Mouse (Mus musculus) Patski (cell line): ENCODE measurements around the gene Igfbp4. TPM values are rescaled to one million over a fixed set of nuclear protein-coding genes. Genes with fewer than 3 reads are reported as not detected.

Experiments
- ATAC-seq: fragments of 100-300 bp; one replicate; pipeline ENCODE4 v1.8.0; 2021
- CTCF ChIA-PET: fragments of 350-600 bp; sonication (Branson Sonifier 250); formaldehyde crosslinking; loops from one replicate; lab custom pipeline; 2022; ENCODE audit warnings: inconsistent platforms; lab: Charles Lee
- POLR2A ChIA-PET: fragments of 350-600 bp; sonication (Branson Sonifier 250); formaldehyde crosslinking; loops from one replicate; lab custom pipeline; 2022; ENCODE audit warnings: antibody characterized with exemption, inconsistent platforms; lab: Charles Lee
- DNase-seq: peaks from one replicate; pipeline ENCODE4 v3.0.0-alpha.2; 2011; ENCODE audit warnings: low read depth, low spot score
- H3K27me3 ChIP-seq: fragments of 371-371 bp; one replicate; pipeline ENCODE4 v1.5.1; 2021
- CTCF ChIP-seq: fragments of 100-300 bp; IDR thresholded peaks from one replicate; pipeline ENCODE4 v1.5.1; 2021
- in situ Hi-C: fragments of 300-500 bp; cut with MboI; formaldehyde crosslinking; loops from 3 replicates; pipeline ENCODE4 v1.11.1; 2018; ENCODE audit warnings: low pct_unique_long_range_greater_than_20kb, mixed read lengths
- polyA plus RNA-seq: library from polyadenylated mRNA; unstranded; gene quantifications from one replicate; pipeline ENCODE4 v1.2.3, GENCODE M21; 2021

Igfbp4 gene
- polyA plus RNA-seq, 1 experiment from 2014 or later = 3.0 TPM

GRCm38 (mm10) chr11:99023094-99023493, 17.9 kb upstream of the Igfbp4 start:
- ATAC-seq (no peak), DNase-seq (no peak)
- POLR2A ChIA-PET = no interaction called here
- no peaks in the 10 kb centered on the region for H3K27me3 ChIP-seq
- in situ Hi-C loops = no loop called here
- CTCF ChIA-PET = no interaction called here
- TF ChIP-seq CTCF = no peak

- TF ChIP-seq CTCF = no peak
- peak; percentile 92 for ATAC-seq
- in situ Hi-C loops = no loop called here
- H3K27me3 ChIP-seq = no peaks in the 10 kb centered on the region
- DNase-seq = peak; percentile 99
- POLR2A ChIA-PET = interaction anchor here (1.0 kb wide), 1 partner anchor 37 kb away, joined by 4 read pairs; no protein-coding TSS in a partner anchor
- CTCF ChIA-PET = no interaction called here
Observed at GRCm38 (mm10) chr11:99023500-99024467, 17.3 kb upstream of the Igfbp4 start, which contains the start of gene Top2a. Top2a (minus strand) TSS chr11:99024189.

- in situ Hi-C loops = no loop called here
- no peak for TF ChIP-seq CTCF
- CTCF ChIA-PET = no interaction called here
- ATAC-seq (no peak), DNase-seq (no peak)
- no peaks in the 10 kb centered on the region for H3K27me3 ChIP-seq
- POLR2A ChIA-PET = interaction anchor here (1.0 kb wide), 1 partner anchor 36 kb away, joined by 4 read pairs; no protein-coding TSS in a partner anchor
Observed at GRCm38 (mm10) chr11:99024468-99025134, 16.4 kb upstream of the Igfbp4 start.

- ATAC-seq (no peak), DNase-seq (no peak)
- CTCF ChIA-PET = no interaction called here
- POLR2A ChIA-PET = no interaction called here
- H3K27me3 ChIP-seq = no peaks in the 10 kb centered on the region
- TF ChIP-seq CTCF = no peak
- in situ Hi-C loops = no loop called here
Observed at GRCm38 (mm10) chr11:99025878-99026277, 15.2 kb upstream of the Igfbp4 start.

GRCm38 (mm10) chr11:99026899-99027440, 14.1 kb upstream of the Igfbp4 start:
- POLR2A ChIA-PET = no interaction called here
- in situ Hi-C loops = no loop called here

GRCm38 (mm10) chr11:99035350-99035749, 5.7 kb upstream of the Igfbp4 start:
- DNase-seq (no peak), ATAC-seq (no peak)
- POLR2A ChIA-PET = no interaction called here
- CTCF ChIA-PET = interaction anchor here (0.8 kb wide), 2 partner anchors 14 to 104 kb away, joined by 3 read pairs; no protein-coding TSS in a partner anchor
- in situ Hi-C loops = loop anchor here (5.0 kb wide), 1 partner anchor 112 kb away; no protein-coding TSS in a partner anchor
- peak; percentile 60 for TF ChIP-seq CTCF
- H3K27me3 ChIP-seq = no peaks in the 10 kb centered on the region

More at GRCm38 (mm10) chr11:99026899-99027440, 14.1 kb upstream of the Igfbp4 start:
- ATAC-seq = no peak
- no peak for TF ChIP-seq CTCF
- H3K27me3 ChIP-seq = no peaks in the 10 kb centered on the region
- no peak for DNase-seq
- CTCF ChIA-PET = no interaction called here

- H3K27me3 ChIP-seq = no peaks in the 10 kb centered on the region
- no peak for ATAC-seq
- no peak for DNase-seq
- in situ Hi-C loops = loop anchor here (5.0 kb wide), 1 partner anchor 111 kb away; no protein-coding TSS in a partner anchor
- CTCF ChIA-PET = no interaction called here
- POLR2A ChIA-PET = no interaction called here
- TF ChIP-seq CTCF = no peak
Observed at GRCm38 (mm10) chr11:99036254-99036653, 4.8 kb upstream of the Igfbp4 start.

- ATAC-seq = no peak
- CTCF ChIA-PET = interaction anchor here (0.7 to 1.9 kb wide), 5 partner anchors 26 to 112 kb away, joined by 3 to 5 read pairs (median 3); no protein-coding TSS in a partner anchor
- POLR2A ChIA-PET = no interaction called here
- in situ Hi-C loops = loop anchor here (5.0 kb wide), 1 partner anchor 108 kb away; no protein-coding TSS in a partner anchor
- H3K27me3 ChIP-seq = no peaks in the 10 kb centered on the region
- DNase-seq = no peak
- peak; percentile 86 for TF ChIP-seq CTCF
Observed at GRCm38 (mm10) chr11:99039782-99040181, 1.3 kb upstream of the Igfbp4 start.

GRCm38 (mm10) chr11:99040346-99040974, 584 bp upstream of the Igfbp4 start:
- POLR2A ChIA-PET = no interaction called here

More at GRCm38 (mm10) chr11:99040346-99040974, 584 bp upstream of the Igfbp4 start:
- no peak for DNase-seq
- peak; percentile 53 for TF ChIP-seq CTCF
- CTCF ChIA-PET = interaction anchor here (1.2 kb wide), 1 partner anchor 104 kb away, joined by 3 read pairs; no protein-coding TSS in a partner anchor
- in situ Hi-C loops = no loop called here
- no peak for ATAC-seq
- no peaks in the 10 kb centered on the region for H3K27me3 ChIP-seq
